Mouse (Mus musculus): ENCODE measurements around the gene M6pr. TPM values are rescaled to one million over a fixed set of nuclear protein-coding genes. Genes with fewer than 3 reads are reported as not detected.

The M6pr gene
- polyA plus RNA-seq, 1 experiment from 2014 or later = 111 TPM

- no peak for ATAC-seq (ENCODE audit: low FRiP score, low TSS enrichment)
- no peaks in the 10 kb centered on the region for H3K27me3 ChIP-seq (ENCODE audit: control insufficient read depth, insufficient read depth, low read length)
- no peak overlapping the region for H3K4me3 ChIP-seq (ENCODE audit: low read depth, low read length)
- no peak for DNase-seq (ENCODE audit: low spot score)
- TF ChIP-seq CTCF (IDR thresholded peaks at IDR 0.05; ENCODE audit: low read depth) (no peak), EP300 (optimal IDR thresholded peaks at IDR 0.05) (no peak)
- H3K9me3 ChIP-seq (ENCODE audit: control insufficient read depth, low read length) = no peaks in the 10 kb centered on the region
- H3K36me3 ChIP-seq (ENCODE audit: control insufficient read depth, insufficient read depth, low read length) = no peaks in the 10 kb centered on the region
- H3K27ac ChIP-seq (replicated peaks) = no peak overlapping the region
- H3K4me1 ChIP-seq (replicated peaks; ENCODE audit: control insufficient read depth, insufficient read depth) = no peaks in the 10 kb centered on the region
- WGBS = 83% methylated on average over 9 of the region's 9 CpGs
- H3K9ac ChIP-seq (ENCODE audit: low read length) = no peak overlapping the region
- H3K4me2 ChIP-seq (replicated peaks; ENCODE audit: low read depth) = no peak overlapping the region
Measured at GRCm38 (mm10) chr6:122293796-122294195, 14.7 kb upstream of the M6pr start.

- 56% methylated on average over 3 of the region's 3 CpGs for WGBS
- no peak overlapping the region for H3K9ac ChIP-seq (ENCODE audit: low read length)
Measured at GRCm38 (mm10) chr6:122294290-122294689, 14.2 kb upstream of the M6pr start.

GRCm38 (mm10) chr6:122295242-122295641 is 13.3 kb upstream of the M6pr start:
- H3K27me3 ChIP-seq (ENCODE audit: control insufficient read depth, insufficient read depth, low read length) = no peaks in the 10 kb centered on the region
- no peak for DNase-seq (ENCODE audit: low spot score)
- H3K9me3 ChIP-seq (ENCODE audit: control insufficient read depth, low read length) = no peaks in the 10 kb centered on the region
- TF ChIP-seq CTCF (IDR thresholded peaks at IDR 0.05; ENCODE audit: low read depth) = peak; percentile 17; the same call in 1 of the 2 replicates
- TF ChIP-seq EP300 (optimal IDR thresholded peaks at IDR 0.05) = no peak
- H3K36me3 ChIP-seq (ENCODE audit: control insufficient read depth, insufficient read depth, low read length) = no peaks in the 10 kb centered on the region
- no peak overlapping the region for H3K9ac ChIP-seq (ENCODE audit: low read length)
- ATAC-seq (ENCODE audit: low FRiP score, low TSS enrichment) = no peak
- H3K4me3 ChIP-seq (ENCODE audit: low read depth, low read length) = no peak overlapping the region
- H3K4me2 ChIP-seq (replicated peaks; ENCODE audit: low read depth) = no peak overlapping the region
- 51% methylated on average over 9 of the region's 9 CpGs for WGBS
- H3K27ac ChIP-seq (replicated peaks) = no peak overlapping the region
- H3K4me1 ChIP-seq (replicated peaks; ENCODE audit: control insufficient read depth, insufficient read depth) = no peaks in the 10 kb centered on the region

More at GRCm38 (mm10) chr6:122294290-122294689, 14.2 kb upstream of the M6pr start:
- H3K4me1 ChIP-seq (replicated peaks; ENCODE audit: control insufficient read depth, insufficient read depth) = no peaks in the 10 kb centered on the region
- ATAC-seq (ENCODE audit: low FRiP score, low TSS enrichment) = no peak
- no peak overlapping the region for H3K4me3 ChIP-seq (ENCODE audit: low read depth, low read length)
- no peak overlapping the region for H3K27ac ChIP-seq (replicated peaks)
- H3K4me2 ChIP-seq (replicated peaks; ENCODE audit: low read depth) = no peak overlapping the region
- no peaks in the 10 kb centered on the region for H3K9me3 ChIP-seq (ENCODE audit: control insufficient read depth, low read length)
- H3K36me3 ChIP-seq (ENCODE audit: control insufficient read depth, insufficient read depth, low read length) = no peaks in the 10 kb centered on the region
- DNase-seq (ENCODE audit: low spot score) = no peak
- TF ChIP-seq CTCF (IDR thresholded peaks at IDR 0.05; ENCODE audit: low read depth) (no peak), EP300 (optimal IDR thresholded peaks at IDR 0.05) (no peak)
- no peaks in the 10 kb centered on the region for H3K27me3 ChIP-seq (ENCODE audit: control insufficient read depth, insufficient read depth, low read length)

- 32% methylated on average over 3 of the region's 3 CpGs for WGBS
- H3K4me2 ChIP-seq (replicated peaks; ENCODE audit: low read depth) = peak overlapping the region; percentile 61
- no peaks in the 10 kb centered on the region for H3K9me3 ChIP-seq (ENCODE audit: control insufficient read depth, low read length)
- DNase-seq (ENCODE audit: low spot score) = no peak
- TF ChIP-seq CTCF (IDR thresholded peaks at IDR 0.05; ENCODE audit: low read depth) = no peak
- no peak for TF ChIP-seq EP300 (optimal IDR thresholded peaks at IDR 0.05)
- H3K4me1 ChIP-seq (replicated peaks; ENCODE audit: control insufficient read depth, insufficient read depth) = no peaks in the 10 kb centered on the region
- H3K4me3 ChIP-seq (ENCODE audit: low read depth, low read length) = peak overlapping the region; percentile 50
- no peaks in the 10 kb centered on the region for H3K27me3 ChIP-seq (ENCODE audit: control insufficient read depth, insufficient read depth, low read length)
- no peaks in the 10 kb centered on the region for H3K36me3 ChIP-seq (ENCODE audit: control insufficient read depth, insufficient read depth, low read length)
- H3K9ac ChIP-seq (ENCODE audit: low read length) = peak overlapping the region; percentile 56
- ATAC-seq (ENCODE audit: low FRiP score, low TSS enrichment) = no peak
- H3K27ac ChIP-seq (replicated peaks) = no peak overlapping the region
Measured at GRCm38 (mm10) chr6:122296918-122297278, 11.6 kb upstream of the M6pr start.

GRCm38 (mm10) chr6:122297279-122298222 is 11.0 kb upstream of the M6pr start:
- ATAC-seq (ENCODE audit: low FRiP score, low TSS enrichment) = no peak
- H3K4me3 ChIP-seq (ENCODE audit: low read depth, low read length) = peak overlapping the region; percentile 50
- H3K4me2 ChIP-seq (replicated peaks; ENCODE audit: low read depth) = peak overlapping the region; percentile 61
- peak overlapping the region; percentile 56 for H3K9ac ChIP-seq (ENCODE audit: low read length)
- H3K36me3 ChIP-seq (ENCODE audit: control insufficient read depth, insufficient read depth, low read length) = no peaks in the 10 kb centered on the region
- TF ChIP-seq CTCF (IDR thresholded peaks at IDR 0.05; ENCODE audit: low read depth) = peak; percentile 33; the same call in 1 of the 2 replicates
- no peak for TF ChIP-seq EP300 (optimal IDR thresholded peaks at IDR 0.05)
- H3K9me3 ChIP-seq (ENCODE audit: control insufficient read depth, low read length) = no peaks in the 10 kb centered on the region
- no peaks in the 10 kb centered on the region for H3K4me1 ChIP-seq (replicated peaks; ENCODE audit: control insufficient read depth, insufficient read depth)
- peak overlapping the region; percentile 49; the same call in 1 of the 2 replicates for H3K27ac ChIP-seq (replicated peaks)
- 7% methylated on average over 25 of the region's 25 CpGs for WGBS
- no peaks in the 10 kb centered on the region for H3K27me3 ChIP-seq (ENCODE audit: control insufficient read depth, insufficient read depth, low read length)
- DNase-seq (ENCODE audit: low spot score) = peak; percentile 16

- peak overlapping the region; percentile 61 for H3K4me2 ChIP-seq (replicated peaks; ENCODE audit: low read depth)
Measured at GRCm38 (mm10) chr6:122298223-122298609, 10.3 kb upstream of the M6pr start.

More at GRCm38 (mm10) chr6:122298223-122298609, 10.3 kb upstream of the M6pr start:
- DNase-seq (ENCODE audit: low spot score) (no peak), ATAC-seq (ENCODE audit: low FRiP score, low TSS enrichment) (no peak)
- no peak overlapping the region for H3K27ac ChIP-seq (replicated peaks)
- no peak overlapping the region for H3K4me3 ChIP-seq (ENCODE audit: low read depth, low read length)
- no peaks in the 10 kb centered on the region for H3K4me1 ChIP-seq (replicated peaks; ENCODE audit: control insufficient read depth, insufficient read depth)
- H3K36me3 ChIP-seq (ENCODE audit: control insufficient read depth, insufficient read depth, low read length) = no peaks in the 10 kb centered on the region
- 49% methylated on average over 4 of the region's 4 CpGs for WGBS
- no peaks in the 10 kb centered on the region for H3K9me3 ChIP-seq (ENCODE audit: control insufficient read depth, low read length)
- TF ChIP-seq CTCF (IDR thresholded peaks at IDR 0.05; ENCODE audit: low read depth) (no peak), EP300 (optimal IDR thresholded peaks at IDR 0.05) (no peak)
- no peaks in the 10 kb centered on the region for H3K27me3 ChIP-seq (ENCODE audit: control insufficient read depth, insufficient read depth, low read length)
- no peak overlapping the region for H3K9ac ChIP-seq (ENCODE audit: low read length)
